Mouse (Mus musculus): ENCODE data around the gene Rgs7. TPM values are rescaled to one million over a fixed set of nuclear protein-coding genes. Genes with fewer than 3 reads are reported as not detected.

The Rgs7 gene
- polyA plus RNA-seq, 1 experiment = 0.16 TPM

GRCm38 (mm10) chr1:175523572-175523971 lies 31.3 kb upstream of the Rgs7 start:
- Histone ChIP-seq H3K4me2 (ENCODE audit: low read depth) (no peak overlapping the region), H3ac (ENCODE audit: control insufficient read depth, insufficient read length) (no peak overlapping the region), H3K4me3 (no peak overlapping the region), H3K79me2 (ENCODE audit: control insufficient read depth, insufficient read depth) (no peaks in the 10 kb centered on the region), H3K36me3 (ENCODE audit: control insufficient read depth, insufficient read depth) (no peaks in the 10 kb centered on the region), H3K27me3 (ENCODE audit: control insufficient read depth, insufficient read depth, insufficient read length) (no peaks in the 10 kb centered on the region)
- TF ChIP-seq USF1 (IDR thresholded peaks at IDR 0.05; ENCODE audit: low read depth) = no peak
- no peak for TF ChIP-seq MYOD1 (IDR thresholded peaks at IDR 0.05; ENCODE audit: control insufficient read depth in 1 of 3, insufficient read length in 2 of 3, low read depth in 2 of 3)
- no peak for TF ChIP-seq MAX (IDR thresholded peaks at IDR 0.05; ENCODE audit: low read depth)
- TF ChIP-seq TCF12 (IDR thresholded peaks at IDR 0.05; ENCODE audit: insufficient read depth, poor library complexity, severe bottlenecking) = no peak
- no peak for TF ChIP-seq POLR2AphosphoS2 (IDR thresholded peaks at IDR 0.05; ENCODE audit: insufficient read length, low read depth)
- no peak for TF ChIP-seq MYOG (IDR thresholded peaks at IDR 0.05; ENCODE audit: control insufficient read depth in 1 of 3, insufficient read depth in 1 of 3, insufficient read length in 2 of 3, low read depth in 2 of 3)
- TF ChIP-seq POLR2A (IDR thresholded peaks at IDR 0.05; ENCODE audit: insufficient read length, low read depth) = no peak
- TF ChIP-seq CEBPB (IDR thresholded peaks at IDR 0.05; ENCODE audit: insufficient read depth, poor library complexity, severe bottlenecking) = no peak

GRCm38 (mm10) chr1:175514543-175514942 lies 22.2 kb upstream of the Rgs7 start:
- TF ChIP-seq MYOG (IDR thresholded peaks at IDR 0.05; ENCODE audit: control insufficient read depth in 1 of 3, insufficient read depth in 1 of 3, insufficient read length in 2 of 3, low read depth in 2 of 3) = no peak
- no peak for TF ChIP-seq MAX (IDR thresholded peaks at IDR 0.05; ENCODE audit: low read depth)
- no peak for TF ChIP-seq REST (IDR thresholded peaks at IDR 0.05; ENCODE audit: insufficient read depth, insufficient read length)
- TF ChIP-seq USF1 (IDR thresholded peaks at IDR 0.05; ENCODE audit: low read depth) = no peak
- TF ChIP-seq SRF (IDR thresholded peaks at IDR 0.05; ENCODE audit: control insufficient read depth, insufficient read length, low read depth) = no peak
- no peak for TF ChIP-seq MYOD1 (IDR thresholded peaks at IDR 0.05; ENCODE audit: control insufficient read depth in 1 of 3, insufficient read length in 2 of 3, low read depth in 2 of 3)
- TF ChIP-seq POLR2AphosphoS2 (IDR thresholded peaks at IDR 0.05; ENCODE audit: insufficient read length, low read depth) = no peak
- TF ChIP-seq TCF12 (IDR thresholded peaks at IDR 0.05; ENCODE audit: insufficient read depth, poor library complexity, severe bottlenecking) = no peak
- no peak overlapping the region for H3K4me3 ChIP-seq

GRCm38 (mm10) chr1:175512173-175512572 lies 19.9 kb upstream of the Rgs7 start:
- Histone ChIP-seq H3K4me3 (no peak overlapping the region), H3ac (ENCODE audit: control insufficient read depth, insufficient read length) (no peak overlapping the region), H3K79me2 (ENCODE audit: control insufficient read depth, insufficient read depth) (no peaks in the 10 kb centered on the region), H3K4me2 (ENCODE audit: low read depth) (no peak overlapping the region), H3K27me3 (ENCODE audit: control insufficient read depth, insufficient read depth, insufficient read length) (no peaks in the 10 kb centered on the region), H3K36me3 (ENCODE audit: control insufficient read depth, insufficient read depth) (no peaks in the 10 kb centered on the region)
- TF ChIP-seq TCF12 (IDR thresholded peaks at IDR 0.05; ENCODE audit: insufficient read depth, poor library complexity, severe bottlenecking) (peak; percentile 17), SRF (IDR thresholded peaks at IDR 0.05; ENCODE audit: control insufficient read depth, insufficient read length, low read depth) (no peak), MYOG (IDR thresholded peaks at IDR 0.05; ENCODE audit: control insufficient read depth in 1 of 3, insufficient read depth in 1 of 3, insufficient read length in 2 of 3, low read depth in 2 of 3) (peak in 1 of 3 experiments; percentile 65), MYOD1 (IDR thresholded peaks at IDR 0.05; ENCODE audit: control insufficient read depth in 1 of 3, insufficient read length in 2 of 3, low read depth in 2 of 3) (peak in 2 of 3 experiments; percentile 30 to 90)

More at GRCm38 (mm10) chr1:175514543-175514942, 22.2 kb upstream of the Rgs7 start:
- Histone ChIP-seq H3ac (ENCODE audit: control insufficient read depth, insufficient read length) (no peak overlapping the region), H3K4me2 (ENCODE audit: low read depth) (no peak overlapping the region), H3K79me2 (ENCODE audit: control insufficient read depth, insufficient read depth) (no peaks in the 10 kb centered on the region), H3K27me3 (ENCODE audit: control insufficient read depth, insufficient read depth, insufficient read length) (no peaks in the 10 kb centered on the region), H3K36me3 (ENCODE audit: control insufficient read depth, insufficient read depth) (no peaks in the 10 kb centered on the region)

GRCm38 (mm10) chr1:175509989-175510388 lies 17.7 kb upstream of the Rgs7 start:
- Histone ChIP-seq H3K27me3 (ENCODE audit: control insufficient read depth, insufficient read depth, insufficient read length) (no peaks in the 10 kb centered on the region), H3K4me3 (no peak overlapping the region), H3ac (ENCODE audit: control insufficient read depth, insufficient read length) (no peak overlapping the region), H3K4me2 (ENCODE audit: low read depth) (no peak overlapping the region), H3K79me2 (ENCODE audit: control insufficient read depth, insufficient read depth) (no peaks in the 10 kb centered on the region), H3K36me3 (ENCODE audit: control insufficient read depth, insufficient read depth) (no peaks in the 10 kb centered on the region)
- TF ChIP-seq USF1 (IDR thresholded peaks at IDR 0.05; ENCODE audit: low read depth) (no peak), REST (IDR thresholded peaks at IDR 0.05; ENCODE audit: insufficient read depth, insufficient read length) (no peak), CEBPB (IDR thresholded peaks at IDR 0.05; ENCODE audit: insufficient read depth, poor library complexity, severe bottlenecking) (no peak), POLR2AphosphoS2 (IDR thresholded peaks at IDR 0.05; ENCODE audit: insufficient read length, low read depth) (no peak), SRF (IDR thresholded peaks at IDR 0.05; ENCODE audit: control insufficient read depth, insufficient read length, low read depth) (no peak), MAX (IDR thresholded peaks at IDR 0.05; ENCODE audit: low read depth) (no peak), MYOD1 (IDR thresholded peaks at IDR 0.05; ENCODE audit: control insufficient read depth in 1 of 3, insufficient read length in 2 of 3, low read depth in 2 of 3) (no peak), MYOG (IDR thresholded peaks at IDR 0.05; ENCODE audit: control insufficient read depth in 1 of 3, insufficient read depth in 1 of 3, insufficient read length in 2 of 3, low read depth in 2 of 3) (no peak), E2F4 (IDR thresholded peaks at IDR 0.05; ENCODE audit: insufficient read depth) (no peak), POLR2A (IDR thresholded peaks at IDR 0.05; ENCODE audit: insufficient read length, low read depth) (no peak), TCF12 (IDR thresholded peaks at IDR 0.05; ENCODE audit: insufficient read depth, poor library complexity, severe bottlenecking) (no peak), TCF3 (IDR thresholded peaks at IDR 0.05; ENCODE audit: insufficient read length, low read depth) (no peak)

GRCm38 (mm10) chr1:175492683-175493043 lies 363 bp upstream of the Rgs7 start:
- no peaks in the 10 kb centered on the region for H3K36me3 ChIP-seq (ENCODE audit: control insufficient read depth, insufficient read depth)
- no peak overlapping the region for H3K4me3 ChIP-seq
- peak overlapping the region; percentile 67 for H3K4me2 ChIP-seq (ENCODE audit: low read depth)
- H3K27me3 ChIP-seq (ENCODE audit: control insufficient read depth, insufficient read depth, insufficient read length) = peaks cover 10% of the 10 kb centered on the region
- TF ChIP-seq REST (IDR thresholded peaks at IDR 0.05; ENCODE audit: insufficient read depth, insufficient read length) (no peak), TCF3 (IDR thresholded peaks at IDR 0.05; ENCODE audit: insufficient read length, low read depth) (no peak), MAX (IDR thresholded peaks at IDR 0.05; ENCODE audit: low read depth) (no peak), MYOD1 (IDR thresholded peaks at IDR 0.05; ENCODE audit: control insufficient read depth in 1 of 3, insufficient read length in 2 of 3, low read depth in 2 of 3) (no peak), MYOG (IDR thresholded peaks at IDR 0.05; ENCODE audit: control insufficient read depth in 1 of 3, insufficient read depth in 1 of 3, insufficient read length in 2 of 3, low read depth in 2 of 3) (no peak), POLR2AphosphoS2 (IDR thresholded peaks at IDR 0.05; ENCODE audit: insufficient read length, low read depth) (no peak), USF1 (IDR thresholded peaks at IDR 0.05; ENCODE audit: low read depth) (no peak), TCF12 (IDR thresholded peaks at IDR 0.05; ENCODE audit: insufficient read depth, poor library complexity, severe bottlenecking) (no peak), CEBPB (IDR thresholded peaks at IDR 0.05; ENCODE audit: insufficient read depth, poor library complexity, severe bottlenecking) (no peak), POLR2A (IDR thresholded peaks at IDR 0.05; ENCODE audit: insufficient read length, low read depth) (no peak), SRF (IDR thresholded peaks at IDR 0.05; ENCODE audit: control insufficient read depth, insufficient read length, low read depth) (no peak), E2F4 (IDR thresholded peaks at IDR 0.05; ENCODE audit: insufficient read depth) (no peak)
- peak overlapping the region; percentile 28 for H3ac ChIP-seq (ENCODE audit: control insufficient read depth, insufficient read length)
- H3K79me2 ChIP-seq (ENCODE audit: control insufficient read depth, insufficient read depth) = no peaks in the 10 kb centered on the region
